Mouse (Mus musculus) neural tube, embryonic 11.5 days (tissue): ENCODE measurements at regions not wholly inside any gene's neighbourhood (a gene's known extent, or its start where the extent isn't known, plus 50 kb on each side); places are given as distances from the start of the nearest gene placed in this dataset.
A peak's percentile ranks its signal among the peaks of the same experiment; 100 is the strongest.

ENCODE experiments used
- ATAC-seq: fragments of 200-750 bp; cut with Nextera tagmentation; 2 replicates; pipeline ENCODE4 v1.8.0; 2017; ENCODE audit warnings: moderate number of reproducible peaks, mild to moderate bottlenecking, moderate TSS enrichment, moderate library complexity; ENCODE audit not compliant: insufficient read depth, low FRiP score, low TSS enrichment
- DNase-seq: peaks from one replicate; pipeline ENCODE4 v3.0.0-alpha.2; 2015; ENCODE audit warnings: low spot score
- H3K27ac ChIP-seq: fragments of 300-500 bp; sonication (generic); 2 replicates; pipeline ENCODE4 v1.5.1; 2014; ENCODE audit warnings: low read depth, mild to moderate bottlenecking, low read length
- H3K27me3 ChIP-seq: fragments of 300-500 bp; sonication (generic); 2 replicates; pipeline ENCODE4 v1.6.1; 2014; ENCODE audit warnings: mild to moderate bottlenecking, low read length, mixed read lengths; ENCODE audit not compliant: control insufficient read depth, insufficient read depth
- H3K36me3 ChIP-seq: fragments of 300-500 bp; sonication (generic); 2 replicates; pipeline ENCODE4 v1.6.1; 2014; ENCODE audit warnings: mild to moderate bottlenecking, low read length, moderate library complexity, mixed read lengths; ENCODE audit not compliant: control insufficient read depth, insufficient read depth
- H3K4me1 ChIP-seq: fragments of 300-500 bp; sonication (generic); 2 replicates; pipeline ENCODE4 v1.6.1; 2014; ENCODE audit warnings: low read length, mixed read lengths; ENCODE audit not compliant: control insufficient read depth, insufficient read depth
- H3K4me2 ChIP-seq: fragments of 300-500 bp; sonication (generic); 2 replicates; pipeline ENCODE4 v1.6.1; 2014; ENCODE audit warnings: low read depth, mild to moderate bottlenecking, moderate library complexity
- H3K4me3 ChIP-seq: fragments of 300-500 bp; sonication (generic); 2 replicates; pipeline ENCODE4 v1.5.1; 2014; ENCODE audit warnings: low read depth, low read length
- H3K9ac ChIP-seq: fragments of 300-500 bp; sonication (generic); 2 replicates; pipeline ENCODE4 v1.6.1; 2014; ENCODE audit warnings: mild to moderate bottlenecking, low read length
- H3K9me3 ChIP-seq: fragments of 300-500 bp; sonication (generic); 2 replicates; pipeline ENCODE4 v1.6.1; 2016; ENCODE audit warnings: low read length; ENCODE audit not compliant: control insufficient read depth
- WGBS: fragments of 180-500 bp; shearing (Covaris S2); extraction: QIAGEN DNeasy Blood & Tissue Kit; methylation state at CpG from one replicate; pipeline ENCODE4 v1.1.7; 2014; 5-methylcytosine and 5-hydroxymethylcytosine counted together

DNA sequence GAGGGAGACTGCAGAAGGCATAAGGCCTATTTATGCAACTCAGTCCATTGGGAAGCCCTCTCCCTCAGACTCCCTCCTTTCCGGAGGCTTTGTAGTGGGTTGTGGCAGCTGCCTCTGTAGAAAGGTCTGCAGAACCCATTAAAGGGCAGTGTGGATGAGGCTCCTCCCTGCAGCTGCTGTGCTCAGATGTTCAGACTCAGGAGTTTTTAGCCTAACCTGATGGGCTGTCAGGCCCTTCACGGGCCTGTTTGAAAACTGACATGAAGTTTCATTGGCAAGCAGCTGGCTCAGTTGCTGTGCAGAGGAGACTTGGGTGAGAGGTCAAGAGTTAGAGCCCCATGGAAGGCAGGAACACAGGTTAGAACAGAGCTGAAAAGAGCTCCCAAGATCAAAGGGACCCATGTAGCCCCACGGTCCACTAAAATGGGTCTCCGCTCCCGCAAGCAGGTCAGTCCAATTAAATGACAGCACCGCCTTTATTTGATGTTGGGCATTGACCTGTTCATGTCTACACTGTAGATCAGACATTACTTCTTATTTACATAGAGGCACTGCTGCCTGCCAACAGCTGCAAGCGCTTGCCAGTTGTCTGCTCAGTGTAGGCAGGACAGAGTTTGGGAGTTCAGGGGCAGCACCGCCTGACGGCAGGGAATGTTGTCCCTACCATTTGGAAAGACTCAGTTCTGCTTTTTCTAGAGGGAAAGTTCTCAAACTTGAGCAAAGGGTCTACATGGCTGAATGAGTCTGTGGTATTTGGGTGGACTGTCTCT is 53.8 kb upstream of the Usp46 start:
- ATAC-seq (no peak), DNase-seq (peak; percentile 19)

DNA sequence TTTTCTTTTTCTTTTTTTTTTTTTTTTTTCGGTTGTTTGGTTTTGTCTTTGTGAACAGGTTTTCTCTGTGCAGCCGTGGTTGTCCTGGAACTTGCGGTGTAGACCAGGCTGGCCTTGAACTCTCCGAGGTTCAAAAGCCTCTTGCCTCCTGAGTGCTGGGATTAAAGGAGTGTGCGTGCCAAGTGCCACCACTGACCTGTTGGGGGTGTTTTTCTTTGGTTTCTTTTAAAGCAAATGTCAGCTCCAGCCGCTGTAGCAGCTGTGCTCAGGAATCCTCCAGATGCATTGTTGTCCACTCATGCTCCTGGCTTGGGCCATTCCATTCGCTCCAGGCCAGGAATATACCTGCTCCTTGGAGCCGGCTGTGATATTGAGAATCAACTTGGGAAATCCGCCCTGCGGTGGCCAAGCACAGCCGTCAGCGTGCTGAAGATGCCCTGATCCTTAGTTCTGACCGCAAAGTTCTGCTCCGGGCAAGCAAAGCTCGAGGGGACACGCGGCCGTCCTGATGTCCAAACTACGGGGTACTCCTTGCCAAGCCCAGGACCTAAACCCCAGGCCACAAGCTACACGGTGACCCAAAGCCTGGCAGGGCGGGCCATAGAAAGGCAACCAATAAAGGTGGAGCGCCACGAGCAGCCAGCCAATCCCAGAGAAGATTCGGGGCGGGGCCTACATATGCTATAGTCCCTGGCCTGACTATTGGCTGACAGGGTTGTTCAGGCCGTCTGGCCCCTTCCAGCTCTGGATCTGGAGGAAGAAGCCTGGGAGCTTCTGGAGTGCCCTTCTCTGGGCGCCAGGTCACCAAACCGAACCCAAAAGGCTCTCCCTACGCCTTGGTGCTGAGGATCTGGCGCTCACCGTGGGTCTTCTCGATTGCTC is 58.0 kb upstream of the Usp46 start:
- DNase-seq (peak; percentile 72), ATAC-seq (peak; percentile 91)
- peak overlapping the region; percentile 22 for H3K9ac ChIP-seq
- no peaks in the 10 kb centered on the region for H3K4me1 ChIP-seq
- H3K9me3 ChIP-seq, result no peaks in the 10 kb centered on the region
- H3K36me3 ChIP-seq, result no peaks in the 10 kb centered on the region
- peak overlapping the region; percentile 22; the same call in 1 of the 2 replicates for H3K4me3 ChIP-seq
- 67% methylated on average over 32 of the region's 32 CpGs for WGBS
- H3K27ac ChIP-seq, result no peak overlapping the region
- peak overlapping the region; percentile 35 for H3K4me2 ChIP-seq
- no peaks in the 10 kb centered on the region for H3K27me3 ChIP-seq

More for the DNA sequence above, 53.8 kb upstream of the Usp46 start:
- no peak overlapping the region for H3K9ac ChIP-seq
- 66% methylated on average over 9 of the region's 9 CpGs for WGBS
- H3K36me3 ChIP-seq, result no peaks in the 10 kb centered on the region
- no peak overlapping the region for H3K4me2 ChIP-seq
- no peak overlapping the region for H3K4me3 ChIP-seq
- H3K27ac ChIP-seq, result no peak overlapping the region
- no peaks in the 10 kb centered on the region for H3K27me3 ChIP-seq
- no peaks in the 10 kb centered on the region for H3K4me1 ChIP-seq
- H3K9me3 ChIP-seq, result no peaks in the 10 kb centered on the region

DNA sequence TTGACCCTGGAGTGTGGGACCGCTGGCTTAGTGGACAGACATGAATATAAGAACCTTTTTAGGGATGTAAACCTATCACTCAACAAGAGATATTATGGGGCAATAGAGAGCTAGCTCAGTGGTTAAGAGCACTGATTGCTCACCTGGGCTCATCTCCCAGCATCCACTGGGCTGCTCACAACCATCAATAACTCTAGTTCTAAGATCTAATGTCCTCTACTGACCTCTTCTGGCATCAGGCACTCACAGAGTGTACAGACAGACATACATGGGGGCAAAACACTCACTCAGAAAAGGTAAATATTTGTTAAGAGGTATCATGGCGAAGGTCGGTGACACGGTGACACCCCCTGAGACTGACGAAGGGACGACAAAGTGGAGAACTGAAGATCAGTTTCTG is 59.3 kb upstream of the Usp46 start:
- no peak for DNase-seq
- Histone ChIP-seq H3K36me3 (no peaks in the 10 kb centered on the region), H3K27ac (no peak overlapping the region), H3K4me2 (no peak overlapping the region), H3K4me1 (no peaks in the 10 kb centered on the region), H3K27me3 (no peaks in the 10 kb centered on the region), H3K4me3 (no peak overlapping the region), H3K9me3 (no peaks in the 10 kb centered on the region), H3K9ac (no peak overlapping the region)
- 85% methylated on average over 6 of the region's 6 CpGs for WGBS
- no peak for ATAC-seq

DNA sequence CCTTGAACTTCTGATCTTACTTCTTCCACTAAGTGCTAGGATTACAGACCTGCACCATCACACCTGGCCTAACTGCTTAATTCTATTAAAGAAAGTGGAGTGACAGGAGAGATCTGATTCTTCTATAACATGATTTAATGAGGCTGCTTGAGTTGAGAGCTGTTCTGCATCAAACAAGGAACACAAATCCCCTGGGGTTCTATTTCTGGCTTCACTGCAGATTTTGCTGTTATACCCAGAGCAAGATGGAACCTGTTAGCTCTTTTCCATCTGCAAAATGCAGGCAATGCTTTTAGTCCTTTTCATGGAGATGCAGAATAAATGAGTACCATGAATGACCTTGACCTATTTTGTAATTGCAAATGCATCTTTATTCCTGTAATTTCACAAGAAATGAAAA is 61.4 kb upstream of the Usp46 start:
- no peak for DNase-seq
- Histone ChIP-seq H3K36me3 (no peaks in the 10 kb centered on the region), H3K27me3 (no peaks in the 10 kb centered on the region), H3K4me1 (no peaks in the 10 kb centered on the region), H3K9ac (no peak overlapping the region), H3K4me3 (no peak overlapping the region), H3K9me3 (no peaks in the 10 kb centered on the region), H3K4me2 (no peak overlapping the region), H3K27ac (no peak overlapping the region)
- ATAC-seq, result no peak

DNA sequence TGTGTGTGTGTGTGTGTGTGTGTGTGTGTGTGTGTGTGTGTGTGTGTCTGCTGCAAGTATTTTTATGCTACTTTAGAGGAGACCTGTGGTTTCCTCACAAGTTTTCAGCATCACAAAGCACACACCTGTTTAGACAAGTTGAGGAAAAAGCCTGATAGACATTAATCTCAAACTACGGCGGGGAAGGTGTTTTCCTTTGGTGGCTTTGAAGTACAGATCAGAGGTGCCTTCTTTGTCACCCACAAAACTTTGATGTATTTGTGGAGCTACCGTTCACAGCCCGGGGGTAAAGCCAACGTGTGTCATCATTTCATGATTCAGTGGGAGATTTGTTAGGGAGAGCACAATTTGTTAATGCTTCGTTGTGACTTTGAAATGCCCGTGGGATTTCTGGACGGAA is 62.4 kb upstream of the Rasl11b start:
- DNase-seq (no peak), ATAC-seq (no peak)
- H3K4me3 ChIP-seq, result no peak overlapping the region
- H3K36me3 ChIP-seq, result no peaks in the 10 kb centered on the region
- no peaks in the 10 kb centered on the region for H3K9me3 ChIP-seq
- no peak overlapping the region for H3K4me2 ChIP-seq
- no peaks in the 10 kb centered on the region for H3K4me1 ChIP-seq
- no peak overlapping the region for H3K27ac ChIP-seq
- 53% methylated on average over 8 of the region's 8 CpGs for WGBS
- H3K9ac ChIP-seq, result no peak overlapping the region
- no peaks in the 10 kb centered on the region for H3K27me3 ChIP-seq

DNA sequence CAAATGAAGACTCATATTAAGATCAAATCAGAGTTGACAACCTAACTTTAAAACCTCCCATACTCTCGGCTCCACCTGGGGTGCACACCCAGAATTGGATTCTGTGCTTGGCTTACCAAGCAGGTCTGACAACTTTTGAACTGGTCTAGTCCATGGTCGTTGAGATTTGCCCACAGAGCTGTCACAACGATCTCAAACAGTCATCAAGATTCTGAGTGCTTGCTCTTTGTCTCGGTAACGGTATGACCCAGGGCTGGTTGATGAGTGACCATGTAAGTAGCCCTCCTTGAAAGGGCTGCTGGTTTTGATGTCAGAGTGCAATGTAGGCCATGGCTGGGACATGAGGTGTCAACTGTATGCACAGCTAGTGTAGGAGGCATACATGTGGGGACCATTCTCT is 58.7 kb upstream of the Rasl11b start:
- Histone ChIP-seq H3K9me3 (no peaks in the 10 kb centered on the region), H3K4me2 (no peak overlapping the region), H3K27me3 (no peaks in the 10 kb centered on the region), H3K9ac (no peak overlapping the region), H3K4me1 (no peaks in the 10 kb centered on the region), H3K27ac (no peak overlapping the region), H3K36me3 (no peaks in the 10 kb centered on the region), H3K4me3 (no peak overlapping the region)
- ATAC-seq (no peak), DNase-seq (no peak)
- 78% methylated on average over 5 of the region's 5 CpGs for WGBS

DNA sequence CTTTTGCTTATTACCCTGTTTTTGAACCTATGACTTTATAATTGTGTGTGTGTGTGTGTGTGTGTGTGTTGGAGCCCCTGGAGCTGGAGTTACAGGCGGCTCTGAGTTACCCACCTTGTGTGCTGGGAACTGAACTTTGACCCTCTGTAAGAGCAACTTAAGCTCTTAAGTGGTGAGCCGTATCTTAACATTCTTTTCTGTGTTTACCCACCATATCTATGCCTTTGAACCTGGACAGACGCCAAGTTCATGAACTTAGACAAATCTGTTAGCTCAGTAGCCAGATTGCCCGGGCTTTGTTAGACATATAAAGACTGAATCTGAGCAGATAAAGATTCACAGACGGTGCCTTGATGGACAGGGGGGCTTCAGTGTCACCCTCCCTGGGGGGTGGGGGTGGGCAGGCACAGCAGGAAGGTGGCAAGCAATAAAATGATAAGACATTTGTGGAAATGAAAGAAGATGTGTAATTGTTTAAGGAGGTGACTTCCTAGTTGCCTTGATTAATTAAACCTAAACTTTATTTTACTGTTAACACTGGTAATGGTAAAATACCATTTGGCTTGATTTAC is 58.1 kb upstream of the Rasl11b start:
- no peak for ATAC-seq
- no peak for DNase-seq
- Histone ChIP-seq H3K9me3 (no peaks in the 10 kb centered on the region), H3K4me3 (no peak overlapping the region), H3K4me2 (no peak overlapping the region), H3K27me3 (no peaks in the 10 kb centered on the region), H3K27ac (no peak overlapping the region), H3K36me3 (no peaks in the 10 kb centered on the region), H3K4me1 (no peaks in the 10 kb centered on the region), H3K9ac (no peak overlapping the region)
- 77% methylated on average over 5 of the region's 5 CpGs for WGBS

DNA sequence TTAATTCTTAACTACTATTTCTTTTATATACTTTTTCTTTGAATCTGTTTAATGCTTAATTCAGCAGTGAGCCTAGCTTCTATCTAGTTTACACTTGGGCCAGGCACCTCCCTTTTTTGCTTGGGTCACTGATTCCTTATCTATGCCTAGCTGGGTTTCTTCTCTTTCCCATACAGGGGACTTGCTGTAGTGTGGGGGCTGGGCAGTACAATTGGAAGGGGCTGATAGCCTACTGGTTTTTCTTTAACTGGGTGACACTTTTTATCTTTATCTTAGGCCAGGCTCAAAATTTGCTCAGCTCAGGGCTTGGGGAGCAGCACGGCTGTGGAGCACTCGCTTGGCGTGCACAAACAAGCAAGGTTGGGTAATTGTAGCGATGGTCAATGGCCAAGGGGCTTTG is 51.1 kb upstream of the Rasl11b start:
- Histone ChIP-seq H3K9me3 (no peaks in the 10 kb centered on the region), H3K27ac (no peak overlapping the region)

More for the DNA sequence above, 51.1 kb upstream of the Rasl11b start:
- DNase-seq (no peak), ATAC-seq (no peak)
- no peak overlapping the region for H3K4me3 ChIP-seq
- H3K27me3 ChIP-seq, result no peaks in the 10 kb centered on the region
- H3K4me1 ChIP-seq, result no peaks in the 10 kb centered on the region
- no peak overlapping the region for H3K9ac ChIP-seq
- H3K36me3 ChIP-seq, result no peaks in the 10 kb centered on the region
- WGBS, result 93% methylated on average over 4 of the region's 4 CpGs
- no peak overlapping the region for H3K4me2 ChIP-seq
